13 mouse cellular contexts compared by ENCODE assay signal in the genomic region with DNA sequence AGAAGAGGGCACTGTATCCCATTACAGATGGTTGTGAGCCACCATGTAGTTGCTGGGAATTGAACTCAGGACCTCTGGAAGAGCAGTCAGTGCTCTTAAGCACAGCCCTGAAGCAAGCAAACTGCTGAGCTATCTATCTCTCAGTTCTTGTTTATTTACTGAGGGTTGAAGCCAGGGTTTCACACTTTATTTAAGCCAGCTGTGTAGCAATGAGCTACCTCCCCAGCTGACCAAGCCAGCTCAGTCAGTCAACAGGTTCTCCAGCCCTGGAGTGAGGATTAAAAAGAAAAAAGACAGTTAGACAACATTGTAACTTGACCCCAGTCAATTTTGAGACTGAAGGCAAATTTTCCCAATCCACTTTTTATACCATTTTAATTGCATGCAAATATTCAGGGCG. TPM values are rescaled to one million over a fixed set of nuclear protein-coding genes. Genes with fewer than 3 reads are reported as not detected.
"Had no signal": no experiment of that assay in that cellular context is flagged by ENCODE, and none has a peak within 500 bp of the region (broad histone marks: within the 10 kb centered on the region; RNA-seq: fewer than 3 reads in every experiment).

No protein-coding gene starts in this region.

- H3K4me3 ChIP-seq: limb, embryonic 15.5 days; neural tube, embryonic 13.5 days had no signal

- H3K27me3 ChIP-seq: limb, embryonic 15.5 days had no signal

- DNase-seq: kidney, adult 8-10 months; kidney, postnatal 36 days; lung, adult 18-20 months; midbrain, embryonic 14.5 days; retina, postnatal 1 day; right cerebral cortex, postnatal 4 days; spleen, adult 18-20 months; thymus, postnatal 36 days had no signal

- H3K9ac ChIP-seq: limb, embryonic 15.5 days; neural tube, embryonic 13.5 days had no signal

- H3K4me2 ChIP-seq: limb, embryonic 15.5 days; neural tube, embryonic 13.5 days had no signal

- H3K36me3 ChIP-seq: limb, embryonic 15.5 days; neural tube, embryonic 13.5 days had no signal

- H3K9me3 ChIP-seq: limb, embryonic 15.5 days; neural tube, embryonic 13.5 days had no signal

- H3K27ac ChIP-seq: kidney, postnatal 0 days; limb, embryonic 15.5 days; neural tube, embryonic 13.5 days had no signal

RNA-seq across cellular contexts. Expression of a gene that starts 19.0 kb away (rescaled TPM):
- total RNA-seq: layer of hippocampus, adult 18-20 months; layer of hippocampus, postnatal 14 days had no signal
- polyA plus RNA-seq: midbrain, embryonic 14.5 days had no signal
